Mouse (Mus musculus): ENCODE data around the gene Rnf144b. TPM values are rescaled to one million over a fixed set of nuclear protein-coding genes. Genes with fewer than 3 reads are reported as not detected.
A peak's percentile ranks its signal among the peaks of the same experiment; 100 is the strongest.

Rnf144b gene
- polyA plus RNA-seq, 1 experiment = 2.2 TPM

- no peak for TF ChIP-seq CTCF (IDR thresholded peaks at IDR 0.05; ENCODE audit: borderline replicate concordance, extremely low read depth, insufficient read depth, insufficient read length)
Measured at GRCm38 (mm10) chr13:47183033-47183730, 60.7 kb downstream of the Rnf144b start.

GRCm38 (mm10) chr13:47183771-47184170 is 61.3 kb downstream of the Rnf144b start:
- no peak for DNase-seq (ENCODE audit: low read depth)
- TF ChIP-seq POLR2A (IDR thresholded peaks at IDR 0.05; ENCODE audit: borderline replicate concordance, extremely low read depth, insufficient read depth, insufficient read length, poor library complexity, severe bottlenecking) (no peak), CTCF (IDR thresholded peaks at IDR 0.05; ENCODE audit: borderline replicate concordance, extremely low read depth, insufficient read depth, insufficient read length) (no peak)

More at GRCm38 (mm10) chr13:47183033-47183730, 60.7 kb downstream of the Rnf144b start:
- DNase-seq (ENCODE audit: low read depth) = no peak

- no peak for DNase-seq (ENCODE audit: low read depth)
- TF ChIP-seq CTCF (IDR thresholded peaks at IDR 0.05; ENCODE audit: borderline replicate concordance, extremely low read depth, insufficient read depth, insufficient read length) = no peak
- TF ChIP-seq POLR2A (IDR thresholded peaks at IDR 0.05; ENCODE audit: borderline replicate concordance, extremely low read depth, insufficient read depth, insufficient read length, poor library complexity, severe bottlenecking) = no peak
Measured at GRCm38 (mm10) chr13:47187836-47188235, 65.4 kb downstream of the Rnf144b start.

GRCm38 (mm10) chr13:47189971-47190370 is 67.5 kb downstream of the Rnf144b start:
- no peak for DNase-seq (ENCODE audit: low read depth)
- no peak for TF ChIP-seq POLR2A (IDR thresholded peaks at IDR 0.05; ENCODE audit: borderline replicate concordance, extremely low read depth, insufficient read depth, insufficient read length, poor library complexity, severe bottlenecking)
- TF ChIP-seq CTCF (IDR thresholded peaks at IDR 0.05; ENCODE audit: borderline replicate concordance, extremely low read depth, insufficient read depth, insufficient read length) = no peak

GRCm38 (mm10) chr13:47192200-47192599 is 69.7 kb downstream of the Rnf144b start:
- no peak for TF ChIP-seq CTCF (IDR thresholded peaks at IDR 0.05; ENCODE audit: borderline replicate concordance, extremely low read depth, insufficient read depth, insufficient read length)
- no peak for TF ChIP-seq POLR2A (IDR thresholded peaks at IDR 0.05; ENCODE audit: borderline replicate concordance, extremely low read depth, insufficient read depth, insufficient read length, poor library complexity, severe bottlenecking)
- no peak for DNase-seq (ENCODE audit: low read depth)

- no peak for DNase-seq (ENCODE audit: low read depth)
- TF ChIP-seq CTCF (IDR thresholded peaks at IDR 0.05; ENCODE audit: borderline replicate concordance, extremely low read depth, insufficient read depth, insufficient read length) (no peak), POLR2A (IDR thresholded peaks at IDR 0.05; ENCODE audit: borderline replicate concordance, extremely low read depth, insufficient read depth, insufficient read length, poor library complexity, severe bottlenecking) (no peak)
Measured at GRCm38 (mm10) chr13:47192771-47193170, 70.3 kb downstream of the Rnf144b start.

- TF ChIP-seq POLR2A (IDR thresholded peaks at IDR 0.05; ENCODE audit: borderline replicate concordance, extremely low read depth, insufficient read depth, insufficient read length, poor library complexity, severe bottlenecking) (no peak), CTCF (IDR thresholded peaks at IDR 0.05; ENCODE audit: borderline replicate concordance, extremely low read depth, insufficient read depth, insufficient read length) (no peak)
- peak; percentile 76 for DNase-seq (ENCODE audit: low read depth)
Measured at GRCm38 (mm10) chr13:47193326-47194153, 71.1 kb downstream of the Rnf144b start.

- DNase-seq (ENCODE audit: low read depth) = no peak
- no peak for TF ChIP-seq POLR2A (IDR thresholded peaks at IDR 0.05; ENCODE audit: borderline replicate concordance, extremely low read depth, insufficient read depth, insufficient read length, poor library complexity, severe bottlenecking)
- no peak for TF ChIP-seq CTCF (IDR thresholded peaks at IDR 0.05; ENCODE audit: borderline replicate concordance, extremely low read depth, insufficient read depth, insufficient read length)
Measured at GRCm38 (mm10) chr13:47194695-47195094, 72.2 kb downstream of the Rnf144b start.

- no peak for DNase-seq (ENCODE audit: low read depth)
- no peak for TF ChIP-seq CTCF (IDR thresholded peaks at IDR 0.05; ENCODE audit: borderline replicate concordance, extremely low read depth, insufficient read depth, insufficient read length)
- no peak for TF ChIP-seq POLR2A (IDR thresholded peaks at IDR 0.05; ENCODE audit: borderline replicate concordance, extremely low read depth, insufficient read depth, insufficient read length, poor library complexity, severe bottlenecking)
Measured at GRCm38 (mm10) chr13:47195491-47195890, 73.0 kb downstream of the Rnf144b start.

GRCm38 (mm10) chr13:47200011-47200670 is 77.7 kb downstream of the Rnf144b start:
- DNase-seq (ENCODE audit: low read depth) = no peak
- no peak for TF ChIP-seq POLR2A (IDR thresholded peaks at IDR 0.05; ENCODE audit: borderline replicate concordance, extremely low read depth, insufficient read depth, insufficient read length, poor library complexity, severe bottlenecking)

GRCm38 (mm10) chr13:47201962-47202624 is 79.6 kb downstream of the Rnf144b start:
- DNase-seq (ENCODE audit: low read depth) = peak; percentile 22

More at GRCm38 (mm10) chr13:47201962-47202624, 79.6 kb downstream of the Rnf144b start:
- TF ChIP-seq POLR2A (IDR thresholded peaks at IDR 0.05; ENCODE audit: borderline replicate concordance, extremely low read depth, insufficient read depth, insufficient read length, poor library complexity, severe bottlenecking) (no peak), CTCF (IDR thresholded peaks at IDR 0.05; ENCODE audit: borderline replicate concordance, extremely low read depth, insufficient read depth, insufficient read length) (no peak)

Measured in brain, embryonic 14.5 days (tissue).